Mouse (Mus musculus) small intestine, adult 2 months (tissue): ENCODE data around the gene Ang.

Experiments used
- CTCF ChIP-seq: fragments of 200-500 bp; IDR thresholded peaks from 2 replicates; pipeline ENCODE4 v1.5.1; 2012; ENCODE audit warnings: low read depth, mild to moderate bottlenecking, control low read depth, inconsistent platforms, low read length, moderate library complexity, mixed read lengths; ENCODE audit not compliant: insufficient replicate concordance, insufficient read length; ENCODE audit errors: extremely low read depth
- POLR2A ChIP-seq: fragments of 200-500 bp; IDR thresholded peaks from 2 replicates; pipeline ENCODE4 v1.6.1; 2012; ENCODE audit warnings: low read depth, mild to moderate bottlenecking, control low read depth, inconsistent platforms, low read length, moderate library complexity

GRCm38 (mm10) chr14:51148006-51148405 lies 57.1 kb downstream of the Ang start:
- TF ChIP-seq CTCF = no peak
- no peak for TF ChIP-seq POLR2A
